Mouse (Mus musculus) heart, adult 2 months (tissue): ENCODE results near the gene Sp1. TPM values are rescaled to one million over a fixed set of nuclear protein-coding genes. Genes with fewer than 3 reads are reported as not detected.

Experiments
- DNase-seq, 2 experiments: peaks; one replicate each; pipeline ENCODE4 v3.0.0; 2021
- H3K27ac ChIP-seq: fragments of 200-600 bp; 2 replicates; pipeline ENCODE4 v1.8.1; 2022
- H3K27me3 ChIP-seq: fragments of 200-500 bp; 2 replicates; pipeline ENCODE4 v1.6.1; 2012; ENCODE audit warnings: mild to moderate bottlenecking, low read length, inconsistent platforms, mixed read lengths; ENCODE audit not compliant: control insufficient read depth, insufficient read depth
- H3K36me3 ChIP-seq: fragments of 200-500 bp; 2 replicates; pipeline ENCODE4 v1.6.1; 2012; ENCODE audit warnings: low read length, inconsistent platforms; ENCODE audit not compliant: control insufficient read depth, insufficient read depth
- H3K4me1 ChIP-seq: fragments of 200-500 bp; 2 replicates; pipeline ENCODE4 v1.6.1; 2011; ENCODE audit warnings: low read length; ENCODE audit not compliant: control insufficient read depth, insufficient read depth
- H3K4me3 ChIP-seq: fragments of 200-600 bp; 2 replicates; pipeline ENCODE4 v1.8.1; 2022
- H3K79me2 ChIP-seq: fragments of 200-500 bp; replicated peaks from 2 replicates; pipeline ENCODE4 v1.6.1; 2012; ENCODE audit warnings: mild to moderate bottlenecking, inconsistent platforms, low read length, moderate library complexity, mixed read lengths; ENCODE audit not compliant: control insufficient read depth, insufficient read depth
- H3K9ac ChIP-seq: fragments of 200-500 bp; 2 replicates; pipeline ENCODE4 v1.6.1; 2012; ENCODE audit warnings: low read depth, mild to moderate bottlenecking, control low read depth, inconsistent platforms, low read length, mixed read lengths
- CTCF ChIP-seq: fragments of 200-600 bp; IDR thresholded peaks from 2 replicates; pipeline ENCODE4 v1.8.1; 2022; ENCODE audit warnings: antibody characterized with exemption, mild to moderate bottlenecking, moderate library complexity
- EP300 ChIP-seq: fragments of 200-500 bp; IDR thresholded peaks from 2 replicates; pipeline ENCODE4 v1.6.1; 2011; ENCODE audit warnings: low read depth, low read length, control low read depth; ENCODE audit not compliant: insufficient read depth
- POLR2A ChIP-seq: fragments of 200-500 bp; IDR thresholded peaks from 2 replicates; pipeline ENCODE4 v1.6.1; 2011; ENCODE audit warnings: mild to moderate bottlenecking, low read depth, low read length, control low read depth; ENCODE audit not compliant: insufficient read depth
- WGBS: fragments of 180-500 bp; shearing (Covaris S2); methylation state at CpG from one replicate; pipeline ENCODE4 v1.1.7; 2018; 5-methylcytosine and 5-hydroxymethylcytosine counted together
- intact Hi-C: fragments of 180-260 bp; cut with DNase I; formaldehyde crosslinking; loops from one replicate; pipeline ENCODE4 v1.15.1; 2025
- polyA plus RNA-seq: library from polyadenylated mRNA; depleted of rRNA; stranded (reverse); fragments of >200 nt; gene quantifications from 2 replicates; pipeline ENCODE4 v1.2.3, GENCODE M21; 2012
- total RNA-seq, 2 experiments: library from RNA; stranded (reverse); gene quantifications; 2 replicates each; pipeline ENCODE4 v1.2.3; 2021

The Sp1 gene
- total and polyA plus RNA-seq, 3 experiments = 9.6 to 41.5 (median 36.5) TPM

- no peak for TF ChIP-seq EP300
- TF ChIP-seq CTCF = no peak
- no peak for TF ChIP-seq POLR2A
- Histone ChIP-seq H3K79me2 (peaks cover 2% of the 10 kb centered on the region), H3K36me3 (peaks cover 17% of the 10 kb centered on the region), H3K27ac (no peak overlapping the region), H3K4me3 (no peak overlapping the region), H3K9ac (no peak overlapping the region), H3K27me3 (no peaks in the 10 kb centered on the region), H3K4me1 (no peaks in the 10 kb centered on the region; the same call in 1 of the 2 replicates)
- no peak for DNase-seq
- 100% methylated on average over 1 of the region's 1 CpGs for WGBS
- intact Hi-C loops = no loop called here
Observed at GRCm38 (mm10) chr15:102426963-102427362, 21.0 kb downstream of the Sp1 start.

- H3K27me3 ChIP-seq = no peaks in the 10 kb centered on the region
- H3K79me2 ChIP-seq = no peaks in the 10 kb centered on the region; the same call in 1 of the 2 replicates
- intact Hi-C loops = no loop called here
- WGBS = 61% methylated on average over 1 of the region's 1 CpGs
- TF ChIP-seq CTCF (no peak), POLR2A (no peak), EP300 (no peak)
- H3K4me3 ChIP-seq = no peak overlapping the region
- no peak for DNase-seq
- H3K9ac ChIP-seq = no peak overlapping the region
- H3K36me3 ChIP-seq = peaks cover 20% of the 10 kb centered on the region
- H3K4me1 ChIP-seq = no peaks in the 10 kb centered on the region
- H3K27ac ChIP-seq = no peak overlapping the region
Observed at GRCm38 (mm10) chr15:102432046-102432445, 26.1 kb downstream of the Sp1 start.

GRCm38 (mm10) chr15:102433173-102433572 lies 27.2 kb downstream of the Sp1 start:
- Histone ChIP-seq H3K79me2 (no peaks in the 10 kb centered on the region), H3K36me3 (peaks cover 18% of the 10 kb centered on the region), H3K27ac (no peak overlapping the region), H3K9ac (no peak overlapping the region), H3K27me3 (no peaks in the 10 kb centered on the region), H3K4me3 (no peak overlapping the region), H3K4me1 (no peaks in the 10 kb centered on the region)
- intact Hi-C loops = no loop called here
- no peak for DNase-seq
- 89% methylated on average over 4 of the region's 4 CpGs for WGBS
- TF ChIP-seq EP300 (no peak), CTCF (no peak), POLR2A (no peak)

GRCm38 (mm10) chr15:102442490-102442889 lies 36.5 kb downstream of the Sp1 start:
- Histone ChIP-seq H3K79me2 (no peaks in the 10 kb centered on the region), H3K27ac (no peak overlapping the region), H3K4me1 (peaks cover 1% of the 10 kb centered on the region; the same call in 1 of the 2 replicates), H3K4me3 (no peak overlapping the region), H3K9ac (no peak overlapping the region), H3K36me3 (no peaks in the 10 kb centered on the region), H3K27me3 (no peaks in the 10 kb centered on the region)
- intact Hi-C loops = loop anchor here (1.0 to 10.0 kb wide), 3 partner anchors 61 to 158 kb away; no protein-coding TSS in a partner anchor
- DNase-seq = peak; percentile 79 to 89
- 49% methylated on average over 2 of the region's 2 CpGs for WGBS
- peak; percentile 96 for TF ChIP-seq CTCF
- no peak for TF ChIP-seq EP300
- no peak for TF ChIP-seq POLR2A

GRCm38 (mm10) chr15:102445146-102445545 lies 39.2 kb downstream of the Sp1 start, which contains the start of gene Amhr2:
Amhr2 (plus strand) TSS chr15:102445367.
- TF ChIP-seq POLR2A = no peak
- TF ChIP-seq CTCF = no peak
- no peak for TF ChIP-seq EP300
- Histone ChIP-seq H3K9ac (no peak within 1 kb of the TSS), H3K4me3 (no peak within 1 kb of the TSS), H3K27ac (no peak within 1 kb of the TSS), H3K36me3 (no peaks in the 10 kb centered on the region), H3K4me1 (peaks cover 1% of the 10 kb centered on the region; the same call in 1 of the 2 replicates), H3K79me2 (no peaks in the 10 kb centered on the region), H3K27me3 (no peaks in the 10 kb centered on the region)
- intact Hi-C loops = loop anchor here (10.0 kb wide), 1 partner anchor 160 kb away; no protein-coding TSS in a partner anchor
- DNase-seq = no peak
- WGBS = 66% methylated on average over 8 of the region's 8 CpGs

- TF ChIP-seq POLR2A (no peak), CTCF (no peak), EP300 (no peak)
- no peaks in the 10 kb centered on the region for H3K79me2 ChIP-seq
- WGBS = 63% methylated on average over 5 of the region's 6 CpGs
- H3K36me3 ChIP-seq = no peaks in the 10 kb centered on the region
- intact Hi-C loops = loop anchor here (10.0 kb wide), 1 partner anchor 162 kb away; no protein-coding TSS in a partner anchor
- DNase-seq = no peak
- H3K27ac ChIP-seq = no peak overlapping the region
- no peak overlapping the region for H3K9ac ChIP-seq
- no peak overlapping the region for H3K4me3 ChIP-seq
- peaks cover 1% of the 10 kb centered on the region; the same call in 1 of the 2 replicates for H3K4me1 ChIP-seq
- H3K27me3 ChIP-seq = no peaks in the 10 kb centered on the region
Observed at GRCm38 (mm10) chr15:102446448-102446847, 40.5 kb downstream of the Sp1 start.
